ENCODE assay signal across 35 mouse cellular contexts in genomic region chr9:9177745-9178144, GRCm38 (mm10).
"Had no signal": no experiment of that assay in that cellular context is flagged by ENCODE, and none has a peak within 500 bp of the region (broad histone marks: within the 10 kb centered on the region; RNA-seq: fewer than 3 reads in every experiment).

No protein-coding gene starts in this region.

- H3K27me3 ChIP-seq: heart, embryonic 13.5 days; heart, embryonic 15.5 days; hindbrain, embryonic 12.5 days; hindbrain, embryonic 13.5 days; hindbrain, embryonic 15.5 days; intestine, embryonic 15.5 days; kidney, embryonic 15.5 days had no signal

- H3K4me3 ChIP-seq: heart, adult 2 months; heart, embryonic 10.5 days; heart, embryonic 13.5 days; heart, embryonic 15.5 days; hindbrain, embryonic 10.5 days; hindbrain, embryonic 12.5 days; hindbrain, embryonic 13.5 days; hindbrain, embryonic 15.5 days; intestine, embryonic 15.5 days; kidney, embryonic 15.5 days; layer of hippocampus, adult 2 months had no signal

- H3K4me2 ChIP-seq: heart, embryonic 11.5 days; heart, embryonic 13.5 days; heart, embryonic 15.5 days; hindbrain, embryonic 12.5 days; hindbrain, embryonic 13.5 days; hindbrain, embryonic 14.5 days; hindbrain, embryonic 15.5 days; intestine, embryonic 15.5 days; kidney, embryonic 15.5 days had no signal

- DNase-seq: heart, adult 2 months; heart, postnatal 10 days; heart, postnatal 14 days; heart, postnatal 36 days; heart, postnatal 4 days; kidney, adult 11 months; kidney, adult 18-20 months; kidney, adult 2 months; kidney, adult 8-10 months; kidney, adult 9 months; kidney, postnatal 10 days; kidney, postnatal 14 days; kidney, postnatal 25 days; kidney, postnatal 36 days; kidney, postnatal 4 days; layer of hippocampus, adult 9-11 months; layer of hippocampus, postnatal 36 days had no signal

- H3K36me3 ChIP-seq: heart, embryonic 10.5 days; heart, embryonic 13.5 days; heart, embryonic 15.5 days; hindbrain, embryonic 10.5 days; hindbrain, embryonic 12.5 days; hindbrain, embryonic 13.5 days; hindbrain, embryonic 15.5 days; intestine, embryonic 15.5 days had no signal

- H3K27ac ChIP-seq: heart, adult 2 months; heart, embryonic 10.5 days; heart, embryonic 13.5 days; heart, embryonic 15.5 days; hindbrain, embryonic 10.5 days; hindbrain, embryonic 12.5 days; hindbrain, embryonic 13.5 days; hindbrain, embryonic 14.5 days; hindbrain, embryonic 15.5 days; hindbrain, postnatal 0 days; intestine, embryonic 15.5 days; kidney, embryonic 15.5 days; kidney, postnatal 0 days; layer of hippocampus, adult 2 months had no signal

- H3K9me3 ChIP-seq: heart, embryonic 10.5 days; heart, embryonic 13.5 days; heart, embryonic 15.5 days; hindbrain, embryonic 10.5 days; hindbrain, embryonic 12.5 days; hindbrain, embryonic 13.5 days; hindbrain, embryonic 15.5 days; intestine, embryonic 15.5 days; kidney, embryonic 15.5 days had no signal

- H3K4me1 ChIP-seq: heart, embryonic 10.5 days; heart, embryonic 13.5 days; heart, embryonic 15.5 days; hindbrain, embryonic 10.5 days; hindbrain, embryonic 12.5 days; hindbrain, embryonic 13.5 days; hindbrain, embryonic 15.5 days; intestine, embryonic 15.5 days; kidney, embryonic 15.5 days had no signal

- H3K9ac ChIP-seq: heart, embryonic 13.5 days; heart, embryonic 15.5 days; hindbrain, embryonic 12.5 days; hindbrain, embryonic 13.5 days; hindbrain, embryonic 14.5 days; hindbrain, embryonic 15.5 days; intestine, embryonic 15.5 days; kidney, embryonic 15.5 days had no signal

- ATAC-seq: hindbrain, embryonic 16.5 days; hindbrain, postnatal 0 days; inflammation-experienced regulatory T-cells, adult 6 months; intestine, embryonic 15.5 days; intestine, embryonic 16.5 days; intestine, postnatal 0 days had no signal
